Mouse (Mus musculus) urinary bladder, postnatal 36 days (tissue): ENCODE measurements around the gene Msh2.
A peak's percentile ranks its signal among the peaks of the same experiment; 100 is the strongest.
"Not testable (repeated sequence)": the region's sequence is repeated elsewhere in the genome, so short reads cannot be mapped to it uniquely, and the experiment has no call there.

Source experiments
- DNase-seq, 2 experiments: peaks; one replicate each; pipeline ENCODE4 v3.0.0; 2022; ENCODE audit warnings: low spot score in 2 of 2, mixed read lengths in 1 of 2

Gene Msh2

GRCm38 (mm10) chr17:87671890-87672660, at the start of gene Msh2:
Msh2 (plus strand) TSS chr17:87672330.
- peak; percentile 92 to 97 for DNase-seq

GRCm38 (mm10) chr17:87625510-87626086, 46.5 kb upstream of the Msh2 start:
- DNase-seq: no peak

GRCm38 (mm10) chr17:87628144-87628543, 44.0 kb upstream of the Msh2 start:
- DNase-seq: no peak

- no peak for DNase-seq
These were observed 43.4 kb upstream of the Msh2 start for GRCm38 (mm10) chr17:87628706-87629105.

GRCm38 (mm10) chr17:87637056-87637389, 35.1 kb upstream of the Msh2 start:
- peak; percentile 41 to 64 for DNase-seq

GRCm38 (mm10) chr17:87639242-87639641, 32.9 kb upstream of the Msh2 start:
- no peak for DNase-seq

GRCm38 (mm10) chr17:87640272-87640671, 31.9 kb upstream of the Msh2 start:
- DNase-seq: no peak

- no peak for DNase-seq
These were observed 31.1 kb upstream of the Msh2 start for GRCm38 (mm10) chr17:87641006-87641405.

- no peak for DNase-seq
These were observed 29.4 kb upstream of the Msh2 start for GRCm38 (mm10) chr17:87642744-87643143.

GRCm38 (mm10) chr17:87655616-87656015, 16.5 kb upstream of the Msh2 start:
- not testable (repeated sequence) for DNase-seq

GRCm38 (mm10) chr17:87661958-87662573, 10.1 kb upstream of the Msh2 start:
- not testable (repeated sequence) for DNase-seq

- DNase-seq: no peak
These were observed 7.9 kb upstream of the Msh2 start for GRCm38 (mm10) chr17:87664238-87664637.

GRCm38 (mm10) chr17:87665066-87665822, 6.9 kb upstream of the Msh2 start:
- DNase-seq: peak; percentile 32 to 41

- DNase-seq: peak in 1 of 2 experiments; percentile 42
These were observed 652 bp downstream of the Msh2 start for GRCm38 (mm10) chr17:87672677-87673286.

- not testable (repeated sequence) for DNase-seq
These were observed 4.9 kb downstream of the Msh2 start for GRCm38 (mm10) chr17:87676916-87677474.

- no peak for DNase-seq
These were observed 5.5 kb downstream of the Msh2 start for GRCm38 (mm10) chr17:87677656-87678055.

- no peak for DNase-seq
These were observed 17.1 kb downstream of the Msh2 start for GRCm38 (mm10) chr17:87689217-87689616.

GRCm38 (mm10) chr17:87691958-87692357, 19.8 kb downstream of the Msh2 start:
- DNase-seq: peak; percentile 27 to 53

GRCm38 (mm10) chr17:87695874-87696465, 23.8 kb downstream of the Msh2 start:
- no peak for DNase-seq

GRCm38 (mm10) chr17:87696814-87697213, 24.7 kb downstream of the Msh2 start:
- no peak for DNase-seq
